ENCODE assay signal across 18 mouse cellular contexts in the genomic region with DNA sequence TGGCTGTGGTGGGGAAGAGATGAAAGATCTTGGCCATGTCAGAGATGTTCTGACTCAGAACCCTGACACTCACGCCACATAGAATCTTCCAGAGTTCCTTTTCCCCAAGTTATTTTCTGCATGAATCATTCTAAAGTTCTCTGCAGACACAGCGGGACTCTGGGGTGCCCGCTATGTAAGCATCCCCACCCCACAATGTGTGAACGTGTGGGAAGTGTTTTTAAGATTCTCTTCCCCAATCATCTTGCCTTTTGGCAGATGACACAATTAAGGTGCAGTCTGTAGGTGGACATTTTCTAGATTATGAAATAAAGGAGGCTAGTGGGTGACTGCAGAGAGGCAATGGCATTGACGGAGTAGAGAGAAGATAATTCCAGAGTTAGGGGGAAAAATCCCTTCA. TPM values are rescaled to one million over a fixed set of nuclear protein-coding genes. Genes with fewer than 3 reads are reported as not detected.
DNase-seq lines count a peak whose midpoint lies in the region; ATAC-seq lines count a peak whose summit lies in the region.
"Had no signal": no experiment of that assay in that cellular context is flagged by ENCODE, and none has a peak within 500 bp of the region (broad histone marks: within the 10 kb centered on the region; RNA-seq: fewer than 3 reads in every experiment).

No protein-coding gene starts in this region.

- no peak for DNase-seq in frontal cortex, postnatal 14 days (ENCODE audit: low spot score in 2 of 2)
- DNase-seq in left cerebral cortex, adult 11 months (ENCODE audit: low spot score), result peak; percentile 49
- no peak for DNase-seq in left cerebral cortex, postnatal 4 days
- peak; percentile 34 to 69 for DNase-seq in right cerebral cortex, postnatal 36 days (ENCODE audit: low spot score in 2 of 2)
- no peak for DNase-seq in right cerebral cortex, postnatal 25 days
- DNase-seq in layer of hippocampus, postnatal 14 days (ENCODE audit: low spot score in 2 of 2), result no peak
- DNase-seq in layer of hippocampus, adult 8-10 months (ENCODE audit: low spot score in 2 of 2), result no peak
- DNase-seq: adrenal gland, adult 8-10 months; adrenal gland, postnatal 36 days; B cell, adult 2 months; cerebellum, adult 11 months; cerebellum, adult 8-10 months; cerebellum, postnatal 14 days; embryo, embryonic 11 days; gastrocnemius, postnatal 14 days had no signal

- ATAC-seq in frontal cortex, adult (ENCODE audit: low TSS enrichment), result peak; percentile 74
- ATAC-seq: CD4-positive, CD25-positive, alpha-beta regulatory T cell, adult 4 months; forebrain, embryonic 14.5 days had no signal

- intact Hi-C loops in left cerebral cortex, postnatal 4 days (cut with DNase I), result no loop called here

RNA-seq across cellular contexts. Expression of a gene that starts 25.5 kb away (rescaled TPM):
- total RNA-seq in left cerebral cortex, postnatal 4 days (2021), result 100 to 1,000 TPM; 210 to 227 TPM
- 100 to 1,000 TPM; 321 to 358 TPM for total RNA-seq in layer of hippocampus, postnatal 14 days (2021)
- 100 to 1,000 TPM; 240 to 340 (median 277) TPM for total RNA-seq in layer of hippocampus, adult 8-10 months (2022)

Comparison
In these comparisons a context has a peak if more than half of its experiments do, and no peak if none do; other contexts are left out.
1. DNase-seq: peak in left cerebral cortex, adult 11 months (single experiment) and right cerebral cortex, postnatal 36 days (2 of 2); none in frontal cortex, postnatal 14 days (0 of 2), left cerebral cortex, postnatal 4 days (single experiment), right cerebral cortex, postnatal 25 days (single experiment), layer of hippocampus, postnatal 14 days (0 of 2) and layer of hippocampus, adult 8-10 months (0 of 2).